Mouse (Mus musculus) liver, embryonic 11.5 days (tissue): ENCODE results near the gene Epha7. TPM values are rescaled to one million over a fixed set of nuclear protein-coding genes. Genes with fewer than 3 reads are reported as not detected.

Experiments used
- ATAC-seq: fragments of 200-750 bp; cut with Nextera tagmentation; replicated peaks from 2 replicates; pipeline ENCODE4 v1.8.0; 2017; ENCODE audit warnings: moderate number of reproducible peaks, mild to moderate bottlenecking, moderate TSS enrichment, moderate library complexity; ENCODE audit not compliant: low FRiP score
- DNase-seq: peaks from one replicate; pipeline ENCODE4 v3.0.0-alpha.2; 2017; ENCODE audit warnings: low spot score
- H3K27ac ChIP-seq: fragments of 300-500 bp; sonication (generic); 2 replicates; pipeline ENCODE4 v1.5.1; 2014; ENCODE audit warnings: mild to moderate bottlenecking, low read depth, low read length, control low read depth
- H3K27me3 ChIP-seq: fragments of 300-500 bp; sonication (generic); replicated peaks from 2 replicates; pipeline ENCODE4 v1.6.1; 2014; ENCODE audit warnings: low read length, mixed read lengths; ENCODE audit not compliant: control insufficient read depth, insufficient read depth
- H3K36me3 ChIP-seq: fragments of 300-500 bp; sonication (generic); 2 replicates; pipeline ENCODE4 v1.6.1; 2014; ENCODE audit warnings: mild to moderate bottlenecking, low read length, moderate library complexity, mixed read lengths; ENCODE audit not compliant: control insufficient read depth, insufficient read depth
- H3K4me1 ChIP-seq: fragments of 300-500 bp; sonication (generic); replicated peaks from 2 replicates; pipeline ENCODE4 v1.6.1; 2014; ENCODE audit warnings: low read length, mixed read lengths; ENCODE audit not compliant: control insufficient read depth, insufficient read depth
- H3K4me2 ChIP-seq: fragments of 300-500 bp; sonication (generic); 2 replicates; pipeline ENCODE4 v1.6.1; 2014; ENCODE audit warnings: mild to moderate bottlenecking, control low read depth, moderate library complexity
- H3K4me3 ChIP-seq: fragments of 300-500 bp; sonication (generic); 2 replicates; pipeline ENCODE4 v1.5.1; 2014; ENCODE audit warnings: low read depth, low read length, control low read depth
- H3K9ac ChIP-seq: fragments of 300-500 bp; sonication (generic); 2 replicates; pipeline ENCODE4 v1.6.1; 2014; ENCODE audit warnings: low read depth, low read length, control low read depth
- H3K9me3 ChIP-seq: fragments of 300-500 bp; sonication (generic); 2 replicates; pipeline ENCODE4 v1.6.1; 2016; ENCODE audit warnings: low read length, inconsistent platforms, mixed read lengths; ENCODE audit not compliant: control insufficient read depth
- WGBS: fragments of 180-500 bp; shearing (Covaris S2); extraction: QIAGEN DNeasy Blood & Tissue Kit; methylation state at CpG from one replicate; pipeline ENCODE4 v1.1.7; 2014; 5-methylcytosine and 5-hydroxymethylcytosine counted together
- polyA plus RNA-seq: library from polyadenylated mRNA; unstranded; fragments of >200 nt; fragmentation: Nextera tagmentation; extraction: Ambion mirVana; gene quantifications from 2 replicates; pipeline ENCODE4 v1.2.1, GENCODE M21; 2014

Epha7 gene
- polyA plus RNA-seq, 1 experiment from 2014 or later: 15.0 TPM

- WGBS: 41% methylated on average over 1 of the region's 1 CpGs
- Histone ChIP-seq H3K27ac (no peak overlapping the region), H3K36me3 (no peaks in the 10 kb centered on the region)
These were observed 10.7 kb downstream of the Epha7 start for GRCm38 (mm10) chr4:28823616-28824015.

GRCm38 (mm10) chr4:28824616-28825015 lies 11.7 kb downstream of the Epha7 start:
- ATAC-seq: no peak
- H3K9ac ChIP-seq: no peak overlapping the region

More at GRCm38 (mm10) chr4:28823616-28824015, 10.7 kb downstream of the Epha7 start:
- DNase-seq (no peak), ATAC-seq (no peak)
- Histone ChIP-seq H3K4me1 (0 out of 2 replicates have a peak, but pooled peaks cover 2% of the 10 kb centered on the region), H3K27me3 (no peaks in the 10 kb centered on the region), H3K9ac (no peak overlapping the region), H3K9me3 (no peaks in the 10 kb centered on the region), H3K4me3 (no peak overlapping the region), H3K4me2 (no peak overlapping the region)

GRCm38 (mm10) chr4:28837669-28838068 lies 24.7 kb downstream of the Epha7 start:
- Histone ChIP-seq H3K4me2 (no peak overlapping the region), H3K27me3 (no peaks in the 10 kb centered on the region), H3K4me1 (no peaks in the 10 kb centered on the region), H3K27ac (no peak overlapping the region), H3K4me3 (no peak overlapping the region), H3K36me3 (no peaks in the 10 kb centered on the region), H3K9ac (no peak overlapping the region), H3K9me3 (no peaks in the 10 kb centered on the region)
- WGBS: 79% methylated on average over 3 of the region's 3 CpGs
- ATAC-seq: no peak
- DNase-seq: no peak

More at GRCm38 (mm10) chr4:28824616-28825015, 11.7 kb downstream of the Epha7 start:
- Histone ChIP-seq H3K4me1 (0 out of 2 replicates have a peak, but pooled peaks cover 2% of the 10 kb centered on the region), H3K9me3 (no peaks in the 10 kb centered on the region), H3K4me2 (no peak overlapping the region), H3K4me3 (no peak overlapping the region), H3K27me3 (no peaks in the 10 kb centered on the region), H3K27ac (no peak overlapping the region), H3K36me3 (no peaks in the 10 kb centered on the region)
- 68% methylated on average over 7 of the region's 7 CpGs for WGBS
- DNase-seq: no peak

GRCm38 (mm10) chr4:28846311-28846710 lies 33.4 kb downstream of the Epha7 start:
- no peak overlapping the region for H3K27ac ChIP-seq
- no peaks in the 10 kb centered on the region for H3K27me3 ChIP-seq

GRCm38 (mm10) chr4:28850388-28850787 lies 37.5 kb downstream of the Epha7 start:
- Histone ChIP-seq H3K27me3 (no peaks in the 10 kb centered on the region), H3K4me1 (no peaks in the 10 kb centered on the region), H3K4me3 (no peak overlapping the region), H3K36me3 (no peaks in the 10 kb centered on the region), H3K9me3 (no peaks in the 10 kb centered on the region), H3K4me2 (no peak overlapping the region), H3K9ac (no peak overlapping the region), H3K27ac (no peak overlapping the region)
- ATAC-seq (no peak), DNase-seq (no peak)
- 66% methylated on average over 2 of the region's 2 CpGs for WGBS

More at GRCm38 (mm10) chr4:28846311-28846710, 33.4 kb downstream of the Epha7 start:
- Histone ChIP-seq H3K4me1 (no peaks in the 10 kb centered on the region), H3K9me3 (no peaks in the 10 kb centered on the region), H3K36me3 (no peaks in the 10 kb centered on the region), H3K4me2 (no peak overlapping the region), H3K9ac (no peak overlapping the region), H3K4me3 (no peak overlapping the region)
- ATAC-seq (no peak), DNase-seq (no peak)
- WGBS: 74% methylated on average over 4 of the region's 4 CpGs

GRCm38 (mm10) chr4:28862845-28863666 lies 50.1 kb downstream of the Epha7 start:
- WGBS: 79% methylated on average over 6 of the region's 6 CpGs
- Histone ChIP-seq H3K27me3 (no peaks in the 10 kb centered on the region), H3K4me3 (no peak overlapping the region), H3K4me2 (no peak overlapping the region), H3K4me1 (no peaks in the 10 kb centered on the region), H3K36me3 (no peaks in the 10 kb centered on the region), H3K9ac (no peak overlapping the region), H3K27ac (no peak overlapping the region), H3K9me3 (no peaks in the 10 kb centered on the region)
- DNase-seq (no peak), ATAC-seq (no peak)

GRCm38 (mm10) chr4:28866411-28866810 lies 53.5 kb downstream of the Epha7 start:
- ATAC-seq (no peak), DNase-seq (no peak)
- H3K4me1 ChIP-seq: no peaks in the 10 kb centered on the region

GRCm38 (mm10) chr4:28871615-28872014 lies 58.7 kb downstream of the Epha7 start:
- ATAC-seq: no peak
- Histone ChIP-seq H3K4me1 (no peaks in the 10 kb centered on the region), H3K9me3 (no peaks in the 10 kb centered on the region), H3K27ac (no peak overlapping the region), H3K27me3 (no peaks in the 10 kb centered on the region), H3K36me3 (no peaks in the 10 kb centered on the region), H3K4me3 (no peak overlapping the region), H3K9ac (no peak overlapping the region), H3K4me2 (no peak overlapping the region)
- 90% methylated on average over 11 of the region's 11 CpGs for WGBS
- no peak for DNase-seq

More at GRCm38 (mm10) chr4:28866411-28866810, 53.5 kb downstream of the Epha7 start:
- no peak overlapping the region for H3K9ac ChIP-seq
- H3K27ac ChIP-seq: no peak overlapping the region
- no peak overlapping the region for H3K4me2 ChIP-seq
- 81% methylated on average over 2 of the region's 2 CpGs for WGBS
- no peaks in the 10 kb centered on the region for H3K9me3 ChIP-seq
- no peak overlapping the region for H3K4me3 ChIP-seq
- H3K27me3 ChIP-seq: no peaks in the 10 kb centered on the region
- H3K36me3 ChIP-seq: no peaks in the 10 kb centered on the region
